Mouse (Mus musculus) left cerebral cortex, postnatal 14 days (tissue): ENCODE results near the gene Htr2c. TPM values are rescaled to one million over a fixed set of nuclear protein-coding genes. Genes with fewer than 3 reads are reported as not detected.
A peak's percentile ranks its signal among the peaks of the same experiment; 100 is the strongest.

ENCODE experiments used
- DNase-seq, 2 experiments: peaks; one replicate each; pipeline ENCODE4 v3.0.0; 2021 to 2022; ENCODE audit warnings: low spot score in 2 of 2, mixed read lengths in 1 of 2
- intact Hi-C: fragments of 180-260 bp; cut with DNase I; formaldehyde crosslinking; loops from one replicate; pipeline ENCODE4 v1.15.1; 2025
- long read RNA-seq, 2 experiments: library from polyadenylated mRNA; stranded (forward); transcript quantifications; one replicate each; pipeline ENCODE4 v2.0.0; 2021
- total RNA-seq, 2 experiments: library from RNA; stranded (reverse); gene quantifications; 2 replicates each; pipeline ENCODE4 v1.2.3; 2021

The Htr2c gene
- total RNA-seq: 10 to 100 TPM; 23.9 to 34.8 TPM
- long read RNA-seq, experiment 1, full-length matches to known transcripts: 10 of 10 reads
- long read RNA-seq, experiment 1, partial matches to known transcripts: 0 of 10 reads
- long read RNA-seq, experiment 1, other reads (novel, unspliced or antisense): 0 of 10 reads
- long read RNA-seq, experiment 2, full-length matches to known transcripts: 10 of 13 reads
- long read RNA-seq, experiment 2, partial matches to known transcripts: 1 of 13 reads
- long read RNA-seq, experiment 2, other reads (novel, unspliced or antisense): 2 of 13 reads

- peak; percentile 12 to 19 for DNase-seq
- intact Hi-C loops: no loop called here
These were observed at the start of gene Htr2c for GRCm38 (mm10) chrX:146962258-146962913. Htr2c (plus strand) TSS chrX:146962513.

GRCm38 (mm10) chrX:146928251-146928650 lies 34.1 kb upstream of the Htr2c start:
- intact Hi-C loops: no loop called here
- no peak for DNase-seq

GRCm38 (mm10) chrX:146936332-146936731 lies 26.0 kb upstream of the Htr2c start:
- DNase-seq: no peak
- intact Hi-C loops: no loop called here

- intact Hi-C loops: no loop called here
- DNase-seq: no peak
These were observed 16.0 kb upstream of the Htr2c start for GRCm38 (mm10) chrX:146946216-146946886.

- DNase-seq: no peak
- intact Hi-C loops: no loop called here
These were observed 15.3 kb upstream of the Htr2c start for GRCm38 (mm10) chrX:146946996-146947395.

GRCm38 (mm10) chrX:146958608-146959007 lies 3.7 kb upstream of the Htr2c start:
- DNase-seq: no peak
- intact Hi-C loops: no loop called here

GRCm38 (mm10) chrX:146959960-146960359 lies 2.4 kb upstream of the Htr2c start:
- no peak for DNase-seq
- intact Hi-C loops: no loop called here

GRCm38 (mm10) chrX:146962914-146963547 lies 718 bp downstream of the Htr2c start:
- intact Hi-C loops: no loop called here
- DNase-seq: peak; percentile 9 to 28

- intact Hi-C loops: no loop called here
- no peak for DNase-seq
These were observed 17.6 kb downstream of the Htr2c start for GRCm38 (mm10) chrX:146979931-146980330.

GRCm38 (mm10) chrX:147055730-147056129 lies 93.4 kb downstream of the Htr2c start:
- intact Hi-C loops: loop anchor here (10.0 kb wide), 1 partner anchor 549 kb away; no protein-coding TSS in a partner anchor
- DNase-seq: no peak

GRCm38 (mm10) chrX:147071622-147072021 lies 109.3 kb downstream of the Htr2c start:
- intact Hi-C loops: no loop called here
- no peak for DNase-seq

- no peak for DNase-seq
- intact Hi-C loops: loop anchor here (5.0 kb wide), 1 partner anchor 488 kb away; no protein-coding TSS in a partner anchor
These were observed 156.8 kb downstream of the Htr2c start for GRCm38 (mm10) chrX:147119155-147119554.

GRCm38 (mm10) chrX:147215251-147215650 lies 252.9 kb downstream of the Htr2c start:
- DNase-seq: no peak
- intact Hi-C loops: no loop called here

GRCm38 (mm10) chrX:147217382-147218013 lies 255.2 kb downstream of the Htr2c start:
- DNase-seq: no peak
- intact Hi-C loops: no loop called here

GRCm38 (mm10) chrX:147238806-147239542 lies 276.7 kb downstream of the Htr2c start:
- no peak for DNase-seq
- intact Hi-C loops: no loop called here
